Comparison of ENCODE assay signal across 32 mouse cellular contexts in genomic region chr13:41903286-41903685, GRCm38 (mm10). TPM values are rescaled to one million over a fixed set of nuclear protein-coding genes. Genes with fewer than 3 reads are reported as not detected.
DNase-seq lines count a peak whose midpoint lies in the region; ATAC-seq and TF ChIP-seq lines count a peak whose summit lies in the region.
"Had no signal": no experiment of that assay in that cellular context is flagged by ENCODE, and none has a peak within 500 bp of the region (broad histone marks: within the 10 kb centered on the region; RNA-seq: fewer than 3 reads in every experiment).

No protein-coding gene starts in this region.

- no peaks in the 10 kb centered on the region for H3K36me3 ChIP-seq in splenic B cell, adult 2 months (ENCODE audit: control insufficient read depth, insufficient read depth, low read length, poor library complexity, severe bottlenecking)
- no peaks in the 10 kb centered on the region for H3K36me3 ChIP-seq in thymus, adult 2 months (ENCODE audit: control insufficient read depth, insufficient read depth, low read length)
- H3K36me3 ChIP-seq: heart, embryonic 13.5 days; liver, embryonic 13.5 days; midbrain, embryonic 12.5 days; neural tube, embryonic 12.5 days had no signal

- intact Hi-C loops in left cerebral cortex, adult 2 months (cut with DNase I) = loop anchor here (1.0 to 5.0 kb wide), 4 partner anchors 76 to 214 kb away; no protein-coding TSS in a partner anchor
- intact Hi-C loops in left cerebral cortex, postnatal 4 days (cut with DNase I) = no loop called here

- no peak for TF ChIP-seq POLR2A in thymus, adult 2 months (IDR thresholded peaks at IDR 0.05; ENCODE audit: control insufficient read depth, extremely low read depth, insufficient read depth, low read length, poor library complexity)

- H3K27ac ChIP-seq in left cerebral cortex, adult 2 months = peak overlapping the region; percentile 70
- no peak overlapping the region for H3K27ac ChIP-seq in thymus, adult 2 months (ENCODE audit: control insufficient read depth, insufficient read depth, low read length)
- H3K27ac ChIP-seq: heart, embryonic 13.5 days; hindbrain, embryonic 14.5 days; layer of hippocampus, adult 2 months; liver, embryonic 13.5 days; midbrain, embryonic 12.5 days; neural tube, embryonic 12.5 days had no signal

- H3K27me3 ChIP-seq in splenic B cell, adult 2 months (ENCODE audit: control insufficient read depth, insufficient read depth, low read length, poor library complexity, severe bottlenecking) = no peaks in the 10 kb centered on the region
- no peaks in the 10 kb centered on the region for H3K27me3 ChIP-seq in thymus, adult 2 months (ENCODE audit: control insufficient read depth, insufficient read depth, low read length)
- H3K27me3 ChIP-seq: heart, embryonic 13.5 days; liver, embryonic 13.5 days; megakaryocyte, embryonic 14.5 days; midbrain, embryonic 12.5 days; neural tube, embryonic 12.5 days had no signal

- ATAC-seq in frontal cortex, adult (ENCODE audit: low TSS enrichment) = peak; percentile 87
- ATAC-seq: forebrain, embryonic 16.5 days; intestine, postnatal 0 days; lung, postnatal 0 days had no signal

- TF ChIP-seq CTCF in left cerebral cortex, adult 2 months (IDR thresholded peaks at IDR 0.05) = no peak
- TF ChIP-seq CTCF in thymus, adult 2 months (IDR thresholded peaks at IDR 0.05; ENCODE audit: borderline replicate concordance, control insufficient read depth, extremely low read depth, insufficient read depth, low read length, poor library complexity) = no peak

- no peak overlapping the region for H3K4me3 ChIP-seq in left cerebral cortex, adult 2 months
- no peak overlapping the region for H3K4me3 ChIP-seq in thymus, adult 2 months (ENCODE audit: control insufficient read depth, insufficient read depth, low read length)
- H3K4me3 ChIP-seq: erythroblast, embryonic 14.5 days; heart, embryonic 13.5 days; layer of hippocampus, adult 2 months; liver, embryonic 13.5 days; midbrain, embryonic 12.5 days; myocyte; neural tube, embryonic 12.5 days had no signal

- DNase-seq in frontal cortex, postnatal 10 days (ENCODE audit: low spot score in 2 of 2) = no peak
- no peak for DNase-seq in left cerebral cortex, adult 2 months (ENCODE audit: extremely low spot score in 1 of 2, low spot score in 2 of 2)
- no peak for DNase-seq in left cerebral cortex, postnatal 4 days
- DNase-seq in A20 (ENCODE audit: low read depth, low spot score) = peak; percentile 77
- DNase-seq in splenic B cell, adult 2 months (ENCODE audit: low read depth, low spot score) = peak; percentile 44
- no peak for DNase-seq in thymus, adult 2 months
- DNase-seq: adrenal gland, postnatal 14 days; cerebellum, adult 18-20 months; cerebellum, postnatal 10 days; heart, postnatal 10 days; kidney, adult 9 months; kidney, postnatal 14 days; liver, embryonic 13.5 days; lung, adult 18-20 months; lung, postnatal 4 days had no signal

- H3K4me1 ChIP-seq in thymus, adult 2 months (replicated peaks; ENCODE audit: control insufficient read depth, insufficient read depth, low read length) = no peaks in the 10 kb centered on the region
- H3K4me1 ChIP-seq: heart, embryonic 13.5 days; liver, embryonic 13.5 days; megakaryocyte, embryonic 14.5 days; midbrain, embryonic 12.5 days; neural tube, embryonic 12.5 days had no signal

RNA-seq across cellular contexts. Expression of gene Adtrp, which starts 55.8 kb away (rescaled TPM):
- not detected for total RNA-seq in left cerebral cortex, adult 2 months (2021)
- not detected for total RNA-seq in left cerebral cortex, postnatal 4 days (2021)
- 4.4 and 6.2 TPM in 2 replicates for polyA plus RNA-seq in thymus, adult 2 months (2012; rRNA removed)
- total RNA-seq: common myeloid progenitor, adult 5-6 weeks; hematopoietic stem cell, adult 5-6 weeks; layer of hippocampus, adult 2 months; MEL; midbrain, postnatal 0 days had no signal
- polyA plus RNA-seq: erythroblast, embryonic 14.5 days; forebrain, embryonic 11.5 days; forebrain, embryonic 16.5 days; liver, embryonic 13.5 days; midbrain, embryonic 12.5 days; midbrain, postnatal 0 days; myocyte had no signal

Comparison
In these comparisons a context has a peak if more than half of its experiments do, and no peak if none do; other contexts are left out.
1. DNase-seq: peak in A20 (single experiment) and splenic B cell, adult 2 months (single experiment); none in frontal cortex, postnatal 10 days (0 of 2), left cerebral cortex, adult 2 months (0 of 2), left cerebral cortex, postnatal 4 days (single experiment) and thymus, adult 2 months (single experiment).